Mouse (Mus musculus) heart, adult 10 weeks (tissue): ENCODE results near the gene Gm5795. TPM values are rescaled to one million over a fixed set of nuclear protein-coding genes. Genes with fewer than 3 reads are reported as not detected.

Source experiments
- polyA plus RNA-seq: library from polyadenylated mRNA; stranded (reverse); fragments of 350-450 nt; fragmentation: Illumina TruSeq; extraction: RNeasy Lipid Tissue Mini Kit (QIAGEN cat#74804); gene quantifications from one replicate; pipeline ENCODE4 v1.2.3, GENCODE M21; 2014; ENCODE audit warnings: low read depth, low replicate concordance

The Gm5795 gene
- not detected for polyA plus RNA-seq

GRCm38 (mm10) chr14:3187955-3188354 lies at the start of gene Gm5795:
TSS of gene Gm5795 (plus strand) at chr14:3188255.

GRCm38 (mm10) chr14:3208272-3209152 lies 20.5 kb downstream of the Gm5795 start, which contains the start of gene D830030K20Rik:
TSS of gene D830030K20Rik (plus strand) at chr14:3208488.

Other genes starting within 250 kb of the Gm5795 start
- gene Gm2888, start 158.3 kb upstream of the Gm5795 start, polyA plus RNA-seq: not detected
- 0.31 TPM for gene Gm2897, start 139.0 kb upstream of the Gm5795 start, polyA plus RNA-seq
- gene Gm10340, start 54.3 kb upstream of the Gm5795 start, polyA plus RNA-seq: not detected
- 1.8 TPM for gene D830030K20Rik, start 20.2 kb downstream of the Gm5795 start, polyA plus RNA-seq
- gene Gm2956, start 144.4 kb downstream of the Gm5795 start, polyA plus RNA-seq: not detected
- gene Gm10413, start 206.8 kb downstream of the Gm5795 start, polyA plus RNA-seq: not detected
- not detected for gene Gm10409, start 224.4 kb downstream of the Gm5795 start, polyA plus RNA-seq
- not detected for gene Gm3005, start 239.8 kb downstream of the Gm5795 start, polyA plus RNA-seq